Mouse (Mus musculus) myocyte (in vitro differentiated cells): Measurements from ENCODE around the gene Vax2. TPM values are rescaled to one million over a fixed set of nuclear protein-coding genes. Genes with fewer than 3 reads are reported as not detected.

Experiments used
- H3K27me3 ChIP-seq: one replicate; pipeline ENCODE4 v1.6.1; 2011; ENCODE audit not compliant: control insufficient read depth, insufficient read depth, insufficient read length
- H3K36me3 ChIP-seq: one replicate; pipeline ENCODE4 v1.6.1; 2011; ENCODE audit not compliant: control insufficient read depth, insufficient read depth
- H3K4me2 ChIP-seq: one replicate; pipeline ENCODE4 v1.6.1; 2011; ENCODE audit warnings: low read depth, control low read depth
- H3K4me3 ChIP-seq: one replicate; pipeline ENCODE4 v1.5.1; 2011; ENCODE audit warnings: mild to moderate bottlenecking, control low read depth, moderate library complexity
- H3K79me2 ChIP-seq: one replicate; pipeline ENCODE4 v1.6.1; 2011; ENCODE audit not compliant: control insufficient read depth, insufficient read depth
- H3ac ChIP-seq: one replicate; pipeline ENCODE4 v1.6.1; 2011; ENCODE audit not compliant: control insufficient read depth, insufficient read length
- CEBPB ChIP-seq: IDR thresholded peaks from 2 replicates; pipeline ENCODE4 v1.6.1; 2011; ENCODE audit warnings: mild to moderate bottlenecking, moderate library complexity; ENCODE audit not compliant: poor library complexity, insufficient read depth, severe bottlenecking
- E2F4 ChIP-seq: IDR thresholded peaks from one replicate; pipeline ENCODE4 v1.6.1; 2011; ENCODE audit warnings: mild to moderate bottlenecking, control low read depth, moderate library complexity; ENCODE audit not compliant: insufficient read depth
- MAX ChIP-seq: IDR thresholded peaks from one replicate; pipeline ENCODE4 v1.6.1; 2011; ENCODE audit warnings: low read depth, mild to moderate bottlenecking, control low read depth
- MYOD1 ChIP-seq, 3 experiments: IDR thresholded peaks; one replicate each; pipeline ENCODE4 v1.6.1; 2011; ENCODE audit warnings: control low read depth in 2 of 3, low read depth in 2 of 3, mild to moderate bottlenecking in 2 of 3, moderate library complexity in 1 of 3; ENCODE audit not compliant: insufficient read length in 2 of 3, control insufficient read depth in 1 of 3
- MYOG ChIP-seq, 3 experiments: IDR thresholded peaks; one replicate each; pipeline ENCODE4 v1.6.1; 2011; ENCODE audit warnings: control low read depth in 2 of 3, low read depth in 2 of 3, mild to moderate bottlenecking in 2 of 3; ENCODE audit not compliant: insufficient read length in 2 of 3, control insufficient read depth in 1 of 3, insufficient read depth in 1 of 3
- POLR2A ChIP-seq: IDR thresholded peaks from one replicate; pipeline ENCODE4 v1.6.1; 2011; ENCODE audit warnings: low read depth, mild to moderate bottlenecking, control low read depth, moderate library complexity; ENCODE audit not compliant: insufficient read length
- POLR2AphosphoS2 ChIP-seq: IDR thresholded peaks from one replicate; pipeline ENCODE4 v1.6.1; 2011; ENCODE audit warnings: low read depth, control low read depth; ENCODE audit not compliant: insufficient read length
- REST ChIP-seq: IDR thresholded peaks from one replicate; pipeline ENCODE4 v1.6.1; 2011; ENCODE audit warnings: mild to moderate bottlenecking, control low read depth, moderate library complexity; ENCODE audit not compliant: insufficient read depth, insufficient read length
- SRF ChIP-seq: IDR thresholded peaks from one replicate; pipeline ENCODE4 v1.6.1; 2011; ENCODE audit warnings: low read depth; ENCODE audit not compliant: control insufficient read depth, insufficient read length
- TCF12 ChIP-seq: IDR thresholded peaks from one replicate; pipeline ENCODE4 v1.6.1; 2011; ENCODE audit warnings: mild to moderate bottlenecking, control low read depth; ENCODE audit not compliant: poor library complexity, insufficient read depth, severe bottlenecking
- TCF3 ChIP-seq: IDR thresholded peaks from one replicate; pipeline ENCODE4 v1.6.1; 2011; ENCODE audit warnings: low read depth, control low read depth; ENCODE audit not compliant: insufficient read length
- USF1 ChIP-seq: IDR thresholded peaks from one replicate; pipeline ENCODE4 v1.6.1; 2011; ENCODE audit warnings: low read depth, mild to moderate bottlenecking, control low read depth, moderate library complexity
- polyA plus RNA-seq: library from polyadenylated mRNA; unstranded; fragments of >200 nt; fragmentation: generic; extraction: Trizol; gene quantifications from one replicate; pipeline ENCODE4 v1.2.1, GENCODE M21; 2012; ENCODE audit warnings: missing spikeins

Gene Vax2
- polyA plus RNA-seq, 1 experiment: 0.66 TPM

- no peak within 1 kb of the TSS for H3ac ChIP-seq
- no peak within 1 kb of the TSS for H3K4me3 ChIP-seq
- peaks cover 56% of the 10 kb centered on the region for H3K27me3 ChIP-seq
- H3K79me2 ChIP-seq: no peaks in the 10 kb centered on the region
- no peak within 1 kb of the TSS for H3K4me2 ChIP-seq
- no peaks in the 10 kb centered on the region for H3K36me3 ChIP-seq
- TF ChIP-seq E2F4: no peak
- no peak for TF ChIP-seq POLR2AphosphoS2
Observed at GRCm38 (mm10) chr6:83742761-83743160, 31.7 kb downstream of the Vax2 start, which contains the start of gene Atp6v1b1. Atp6v1b1 (plus strand) TSS chr6:83742990.

DNA sequence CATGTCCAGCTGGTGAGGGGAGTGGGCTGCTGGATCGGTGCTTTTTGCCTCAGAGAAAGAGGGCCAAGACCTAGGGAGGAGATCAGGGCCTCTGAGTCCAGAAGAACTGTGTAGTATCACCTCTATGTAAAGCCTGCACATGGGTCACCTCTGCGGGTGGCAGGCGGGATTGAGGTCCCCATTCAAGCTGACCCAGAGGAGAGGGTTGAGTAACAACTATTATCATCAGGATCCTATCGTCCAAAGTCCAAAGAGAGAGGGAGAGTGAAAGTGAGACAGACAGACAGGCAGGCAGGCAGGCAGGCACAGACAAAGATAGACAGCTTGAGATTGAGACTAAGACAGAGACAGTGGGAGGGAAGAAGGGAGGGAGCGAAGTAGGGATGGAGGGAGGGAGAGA is 32.1 kb downstream of the Vax2 start:
- H3K4me3 ChIP-seq: no peak overlapping the region
- no peaks in the 10 kb centered on the region for H3K79me2 ChIP-seq
- no peaks in the 10 kb centered on the region for H3K36me3 ChIP-seq
- H3ac ChIP-seq: no peak overlapping the region
- TF ChIP-seq POLR2A: no peak
- TF ChIP-seq TCF12: no peak
- H3K27me3 ChIP-seq: peaks cover 56% of the 10 kb centered on the region
- no peak overlapping the region for H3K4me2 ChIP-seq

GRCm38 (mm10) chr6:83744126-83744525 is 33.1 kb downstream of the Vax2 start:
- Histone ChIP-seq H3K36me3 (no peaks in the 10 kb centered on the region), H3K4me2 (no peak overlapping the region), H3ac (no peak overlapping the region), H3K27me3 (peaks cover 59% of the 10 kb centered on the region), H3K4me3 (no peak overlapping the region), H3K79me2 (no peaks in the 10 kb centered on the region)
- TF ChIP-seq REST (no peak), POLR2AphosphoS2 (no peak), MYOG (IDR thresholded peaks at IDR 0.05; ENCODE audit: control insufficient read depth in 1 of 3, insufficient read depth in 1 of 3, insufficient read length in 2 of 3, low read depth in 2 of 3) (no peak), MYOD1 (IDR thresholded peaks at IDR 0.05; ENCODE audit: control insufficient read depth in 1 of 3, insufficient read length in 2 of 3, low read depth in 2 of 3) (no peak), USF1 (no peak), POLR2A (no peak), E2F4 (no peak), SRF (no peak), MAX (no peak)

- Histone ChIP-seq H3K4me3 (no peak overlapping the region), H3ac (no peak overlapping the region), H3K36me3 (no peaks in the 10 kb centered on the region), H3K4me2 (no peak overlapping the region), H3K79me2 (no peaks in the 10 kb centered on the region), H3K27me3 (peaks cover 64% of the 10 kb centered on the region)
- TF ChIP-seq USF1 (no peak), TCF12 (no peak), CEBPB (no peak), TCF3 (no peak), MYOG (IDR thresholded peaks at IDR 0.05; ENCODE audit: control insufficient read depth in 1 of 3, insufficient read depth in 1 of 3, insufficient read length in 2 of 3, low read depth in 2 of 3) (no peak), MAX (no peak)
Observed at GRCm38 (mm10) chr6:83744557-83744956, 33.5 kb downstream of the Vax2 start.

DNA sequence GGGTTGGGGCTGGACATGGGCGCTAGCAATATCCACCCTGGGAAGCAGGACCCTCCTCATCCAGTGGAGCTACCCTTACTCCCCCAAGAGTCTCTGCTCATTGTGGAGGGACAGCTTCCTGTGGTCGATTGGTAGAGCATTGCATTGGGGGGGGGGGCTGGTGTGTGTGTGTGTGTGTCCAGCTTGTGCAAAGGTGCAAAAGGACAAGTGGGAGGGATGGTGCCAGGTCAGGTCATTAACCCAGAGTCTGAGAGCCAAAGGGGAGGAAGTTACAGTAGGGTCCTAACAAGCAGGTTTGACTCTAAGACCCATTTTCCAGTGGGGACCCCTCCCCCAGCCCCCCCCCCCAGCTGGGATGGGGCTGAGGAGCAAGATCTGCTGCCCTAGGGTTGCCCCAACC is 34.4 kb downstream of the Vax2 start:
- Histone ChIP-seq H3K4me3 (no peak overlapping the region), H3K27me3 (peaks cover 64% of the 10 kb centered on the region), H3K36me3 (no peaks in the 10 kb centered on the region), H3ac (no peak overlapping the region), H3K79me2 (no peaks in the 10 kb centered on the region), H3K4me2 (no peak overlapping the region)
- TF ChIP-seq MYOD1 (IDR thresholded peaks at IDR 0.05; ENCODE audit: control insufficient read depth in 1 of 3, insufficient read length in 2 of 3, low read depth in 2 of 3) (no peak), POLR2AphosphoS2 (no peak), TCF3 (no peak), POLR2A (no peak), TCF12 (no peak), USF1 (no peak), MAX (no peak), MYOG (IDR thresholded peaks at IDR 0.05; ENCODE audit: control insufficient read depth in 1 of 3, insufficient read depth in 1 of 3, insufficient read length in 2 of 3, low read depth in 2 of 3) (no peak), CEBPB (no peak), SRF (no peak), E2F4 (no peak), REST (no peak)

- no peaks in the 10 kb centered on the region for H3K79me2 ChIP-seq
- H3K36me3 ChIP-seq: no peaks in the 10 kb centered on the region
- TF ChIP-seq USF1: no peak
- TF ChIP-seq REST: no peak
- TF ChIP-seq MYOD1 (IDR thresholded peaks at IDR 0.05; ENCODE audit: control insufficient read depth in 1 of 3, insufficient read length in 2 of 3, low read depth in 2 of 3): no peak
- no peak for TF ChIP-seq SRF
- no peak for TF ChIP-seq TCF3
- TF ChIP-seq CEBPB: no peak
- TF ChIP-seq POLR2AphosphoS2: no peak
- no peak for TF ChIP-seq POLR2A
- no peak for TF ChIP-seq MYOG (IDR thresholded peaks at IDR 0.05; ENCODE audit: control insufficient read depth in 1 of 3, insufficient read depth in 1 of 3, insufficient read length in 2 of 3, low read depth in 2 of 3)
- no peak for TF ChIP-seq MAX
- TF ChIP-seq E2F4: no peak
- TF ChIP-seq TCF12: no peak
Observed at GRCm38 (mm10) chr6:83749286-83749685, 38.2 kb downstream of the Vax2 start.

More at GRCm38 (mm10) chr6:83749286-83749685, 38.2 kb downstream of the Vax2 start:
- Histone ChIP-seq H3ac (no peak overlapping the region), H3K4me2 (no peak overlapping the region), H3K27me3 (peaks cover 68% of the 10 kb centered on the region), H3K4me3 (no peak overlapping the region)
